Mouse (Mus musculus): ENCODE measurements around the gene N4bp2l1.
A peak's percentile ranks its signal among the peaks of the same experiment; 100 is the strongest.
"Not testable (repeated sequence)": the region's sequence is repeated elsewhere in the genome, so short reads cannot be mapped to it uniquely, and the experiment has no call there.

Gene N4bp2l1

DNA sequence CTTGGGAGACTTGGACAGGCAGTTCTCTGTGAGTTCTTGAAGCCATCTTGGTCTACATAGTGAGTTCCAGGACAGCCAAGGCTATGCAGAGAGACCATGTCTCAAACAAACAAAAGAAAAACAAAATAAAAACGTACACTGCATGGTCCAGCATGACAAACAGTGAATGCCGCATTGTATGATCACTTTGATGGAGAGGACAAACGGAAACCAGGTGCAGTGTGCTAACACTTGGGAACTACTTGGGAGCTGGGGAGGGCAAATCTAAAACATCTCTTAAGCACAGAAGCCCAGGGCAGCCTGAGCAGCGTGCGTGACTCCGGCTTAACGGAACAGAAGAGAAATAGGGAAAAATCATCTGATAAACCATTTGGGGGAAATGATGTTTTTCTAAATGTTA, at the start of gene N4bp2l1:
N4bp2l1 (minus strand) TSS at position 101 of the 400 bp plus-strand sequence.
- no peak for TF ChIP-seq POU5F1 (IDR thresholded peaks at IDR 0.05; ENCODE audit: borderline replicate concordance, low read length)
- TF ChIP-seq NANOG (IDR thresholded peaks at IDR 0.05; ENCODE audit: borderline replicate concordance, low read length): no peak
- no peak for TF ChIP-seq CTCF (conservative IDR thresholded peaks at IDR 0.05; ENCODE audit: low read length)
- peaks cover 53% of the 10 kb centered on the region for H3K4me1 ChIP-seq (replicated peaks; ENCODE audit: low read depth, low read length)

DNA sequence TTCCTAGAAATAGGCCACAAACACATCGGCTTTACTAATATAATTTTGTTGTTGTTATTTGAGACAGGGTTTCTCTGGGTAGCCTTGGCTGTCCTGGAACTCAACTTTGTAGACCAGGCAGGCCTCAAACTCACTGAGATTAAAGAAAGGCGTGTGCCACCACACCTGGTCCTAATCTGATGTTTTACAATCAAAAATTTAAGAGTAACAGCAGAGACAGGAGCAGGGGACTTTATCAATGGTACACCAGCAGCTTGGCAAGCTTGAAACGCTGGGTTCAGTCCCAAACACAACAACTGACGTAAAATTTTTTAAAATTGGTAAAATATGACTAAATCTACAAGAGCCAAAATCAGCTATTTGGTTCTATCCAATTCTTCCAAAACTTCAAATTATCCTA, 47.9 kb upstream of the N4bp2l1 start:
- H3K36me3 ChIP-seq (ENCODE audit: insufficient read depth, low read length): peaks cover 94% of the 10 kb centered on the region
- no peak overlapping the region for H3K4me3 ChIP-seq (replicated peaks; ENCODE audit: low read length)
- TF ChIP-seq POU5F1 (IDR thresholded peaks at IDR 0.05; ENCODE audit: borderline replicate concordance, low read length): no peak
- TF ChIP-seq NANOG (IDR thresholded peaks at IDR 0.05; ENCODE audit: borderline replicate concordance, low read length): no peak
- TF ChIP-seq CTCF (conservative IDR thresholded peaks at IDR 0.05; ENCODE audit: low read length): no peak
- H3K9me3 ChIP-seq (ENCODE audit: low read length): no peaks in the 10 kb centered on the region
- no peaks in the 10 kb centered on the region for H3K27me3 ChIP-seq (ENCODE audit: insufficient read depth, low read length)
- H3K4me1 ChIP-seq (replicated peaks; ENCODE audit: low read depth, low read length): no peaks in the 10 kb centered on the region

More for the DNA sequence above, at the start of gene N4bp2l1:
- H3K36me3 ChIP-seq (ENCODE audit: insufficient read depth, low read length): no peaks in the 10 kb centered on the region; the same call in 1 of the 2 replicates
- H3K9me3 ChIP-seq (ENCODE audit: low read length): no peaks in the 10 kb centered on the region
- peaks cover 59% of the 10 kb centered on the region for H3K27me3 ChIP-seq (ENCODE audit: insufficient read depth, low read length)
- H3K4me3 ChIP-seq (replicated peaks; ENCODE audit: low read length): no peak within 1 kb of the TSS

DNA sequence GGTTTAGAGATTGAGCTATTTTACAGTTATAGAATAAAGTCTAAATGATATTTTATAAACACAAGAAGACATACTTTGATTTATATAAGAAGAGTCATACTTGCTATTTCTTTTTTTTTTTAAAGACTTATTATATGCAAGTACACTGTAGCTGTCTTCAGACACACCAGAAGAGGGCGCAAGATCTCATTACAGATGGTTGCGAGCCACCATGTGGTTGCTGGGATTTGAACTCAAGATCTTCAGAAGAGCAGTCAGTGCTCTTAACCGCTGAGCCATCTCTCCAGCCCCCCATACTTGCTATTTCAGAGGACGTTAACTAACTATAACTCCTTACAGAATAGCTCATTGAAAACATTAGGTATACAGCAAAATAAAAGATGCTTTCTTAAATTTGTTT, 46.4 kb upstream of the N4bp2l1 start:
- H3K4me3 ChIP-seq (replicated peaks; ENCODE audit: low read length): not testable (repeated sequence)
- peak; percentile 18 for TF ChIP-seq CTCF (conservative IDR thresholded peaks at IDR 0.05; ENCODE audit: low read length)

DNA sequence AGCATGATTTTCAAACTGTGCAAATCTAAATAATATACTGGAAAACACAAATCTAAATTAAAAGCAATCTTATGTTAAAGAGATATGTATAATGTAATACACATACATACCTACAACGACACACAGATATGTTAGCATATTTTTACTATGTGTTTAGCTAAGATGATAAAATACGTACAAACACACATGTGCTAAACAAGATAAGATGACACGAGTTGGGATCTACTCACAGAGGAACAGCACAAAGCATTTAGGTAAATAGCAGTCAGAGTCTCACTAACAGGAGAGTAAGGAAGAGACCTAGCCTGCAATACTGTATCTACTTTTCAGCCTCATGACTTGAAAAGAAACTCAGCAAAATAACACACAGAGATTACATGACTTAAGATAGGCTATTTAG, 44.5 kb upstream of the N4bp2l1 start:
- no peaks in the 10 kb centered on the region for H3K9me3 ChIP-seq (ENCODE audit: low read length)
- H3K4me3 ChIP-seq (replicated peaks; ENCODE audit: low read length): no peak overlapping the region

More for the DNA sequence above, 46.4 kb upstream of the N4bp2l1 start:
- not testable (repeated sequence) for H3K9me3 ChIP-seq (ENCODE audit: low read length); H3K27me3 ChIP-seq (ENCODE audit: insufficient read depth, low read length); H3K4me1 ChIP-seq (replicated peaks; ENCODE audit: low read depth, low read length)
- peaks cover 85% of the 10 kb centered on the region for H3K36me3 ChIP-seq (ENCODE audit: insufficient read depth, low read length)

DNA sequence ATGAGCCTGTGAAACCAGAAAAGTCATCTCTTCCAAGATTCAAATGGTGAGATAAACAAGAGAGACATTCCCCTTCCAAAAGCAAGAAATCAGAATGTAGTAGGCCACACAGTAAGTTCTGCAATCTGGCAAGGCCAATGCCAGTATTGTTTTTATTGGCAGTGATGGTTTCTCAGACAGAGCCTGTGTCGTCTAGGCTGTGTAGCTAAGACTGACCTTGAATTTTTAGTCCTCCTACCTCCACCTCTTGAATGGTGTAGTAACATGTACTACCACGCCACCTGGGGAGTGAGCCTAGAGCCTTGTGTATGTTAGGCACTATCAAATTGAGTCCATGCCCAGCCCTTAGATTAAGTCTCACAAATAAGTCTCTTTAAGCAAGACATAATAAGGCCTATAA, 32.7 kb upstream of the N4bp2l1 start:
- Histone ChIP-seq H3K36me3 (ENCODE audit: insufficient read depth, low read length) (peaks cover 29% of the 10 kb centered on the region), H3K4me1 (replicated peaks; ENCODE audit: low read depth, low read length) (no peaks in the 10 kb centered on the region), H3K9me3 (ENCODE audit: low read length) (no peaks in the 10 kb centered on the region), H3K27me3 (ENCODE audit: insufficient read depth, low read length) (no peaks in the 10 kb centered on the region), H3K4me3 (replicated peaks; ENCODE audit: low read length) (no peak overlapping the region)
- TF ChIP-seq NANOG (IDR thresholded peaks at IDR 0.05; ENCODE audit: borderline replicate concordance, low read length): no peak
- TF ChIP-seq CTCF (conservative IDR thresholded peaks at IDR 0.05; ENCODE audit: low read length): no peak
- no peak for TF ChIP-seq POU5F1 (IDR thresholded peaks at IDR 0.05; ENCODE audit: borderline replicate concordance, low read length)

More for the DNA sequence above, 44.5 kb upstream of the N4bp2l1 start:
- no peaks in the 10 kb centered on the region for H3K27me3 ChIP-seq (ENCODE audit: insufficient read depth, low read length)
- H3K4me1 ChIP-seq (replicated peaks; ENCODE audit: low read depth, low read length): no peaks in the 10 kb centered on the region
- TF ChIP-seq POU5F1 (IDR thresholded peaks at IDR 0.05; ENCODE audit: borderline replicate concordance, low read length) (no peak), NANOG (IDR thresholded peaks at IDR 0.05; ENCODE audit: borderline replicate concordance, low read length) (no peak), CTCF (conservative IDR thresholded peaks at IDR 0.05; ENCODE audit: low read length) (no peak)
- H3K36me3 ChIP-seq (ENCODE audit: insufficient read depth, low read length): peaks cover 84% of the 10 kb centered on the region

DNA sequence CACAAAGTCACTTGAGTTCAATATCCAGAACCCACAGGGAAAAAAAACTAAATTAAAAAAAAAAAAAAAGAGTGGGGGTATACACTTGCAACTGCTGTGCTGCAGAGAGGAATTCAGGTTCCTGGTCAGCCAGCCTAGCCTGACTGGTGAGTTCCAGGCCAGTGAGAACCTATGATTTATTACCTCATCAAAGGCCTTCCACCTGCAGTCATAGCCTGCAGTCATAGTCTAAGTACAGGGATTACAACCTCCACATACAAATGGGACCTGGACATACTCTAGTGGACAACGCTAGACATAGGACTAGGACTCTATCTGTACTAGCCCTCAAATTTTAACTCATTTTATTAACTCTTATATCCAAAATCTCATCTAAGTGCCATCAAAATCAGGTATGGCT, 32.3 kb upstream of the N4bp2l1 start:
- no peaks in the 10 kb centered on the region for H3K9me3 ChIP-seq (ENCODE audit: low read length)
- H3K4me1 ChIP-seq (replicated peaks; ENCODE audit: low read depth, low read length): no peaks in the 10 kb centered on the region
- no peaks in the 10 kb centered on the region for H3K27me3 ChIP-seq (ENCODE audit: insufficient read depth, low read length)
- no peak overlapping the region for H3K4me3 ChIP-seq (replicated peaks; ENCODE audit: low read length)
- H3K36me3 ChIP-seq (ENCODE audit: insufficient read depth, low read length): peaks cover 27% of the 10 kb centered on the region
- TF ChIP-seq CTCF (conservative IDR thresholded peaks at IDR 0.05; ENCODE audit: low read length) (no peak), POU5F1 (IDR thresholded peaks at IDR 0.05; ENCODE audit: borderline replicate concordance, low read length) (no peak), NANOG (IDR thresholded peaks at IDR 0.05; ENCODE audit: borderline replicate concordance, low read length) (no peak)

DNA sequence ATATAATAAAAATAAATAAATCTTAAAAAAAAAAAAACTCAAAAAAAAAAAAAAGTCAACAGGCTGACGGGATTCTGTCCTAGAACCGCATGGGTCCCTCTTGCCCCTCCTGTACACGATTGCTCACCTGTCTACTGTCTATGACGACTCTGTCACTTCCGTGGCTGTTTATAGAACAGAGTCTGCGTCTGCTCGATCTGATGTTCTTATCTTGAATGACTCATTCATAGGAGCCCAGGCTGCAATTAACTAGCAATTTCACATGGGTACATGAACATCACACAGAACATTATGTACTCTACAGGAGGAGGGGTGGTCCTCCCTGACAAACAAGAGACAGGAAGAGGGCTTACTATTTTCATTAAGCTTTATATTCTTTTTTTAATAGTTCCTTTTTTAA, 28.5 kb upstream of the N4bp2l1 start:
- Histone ChIP-seq H3K9me3 (ENCODE audit: low read length) (no peaks in the 10 kb centered on the region), H3K36me3 (ENCODE audit: insufficient read depth, low read length) (peaks cover 33% of the 10 kb centered on the region), H3K4me1 (replicated peaks; ENCODE audit: low read depth, low read length) (no peaks in the 10 kb centered on the region), H3K4me3 (replicated peaks; ENCODE audit: low read length) (no peak overlapping the region), H3K27me3 (ENCODE audit: insufficient read depth, low read length) (no peaks in the 10 kb centered on the region)
- TF ChIP-seq NANOG (IDR thresholded peaks at IDR 0.05; ENCODE audit: borderline replicate concordance, low read length): no peak
- TF ChIP-seq CTCF (conservative IDR thresholded peaks at IDR 0.05; ENCODE audit: low read length): no peak
- TF ChIP-seq POU5F1 (IDR thresholded peaks at IDR 0.05; ENCODE audit: borderline replicate concordance, low read length): no peak

DNA sequence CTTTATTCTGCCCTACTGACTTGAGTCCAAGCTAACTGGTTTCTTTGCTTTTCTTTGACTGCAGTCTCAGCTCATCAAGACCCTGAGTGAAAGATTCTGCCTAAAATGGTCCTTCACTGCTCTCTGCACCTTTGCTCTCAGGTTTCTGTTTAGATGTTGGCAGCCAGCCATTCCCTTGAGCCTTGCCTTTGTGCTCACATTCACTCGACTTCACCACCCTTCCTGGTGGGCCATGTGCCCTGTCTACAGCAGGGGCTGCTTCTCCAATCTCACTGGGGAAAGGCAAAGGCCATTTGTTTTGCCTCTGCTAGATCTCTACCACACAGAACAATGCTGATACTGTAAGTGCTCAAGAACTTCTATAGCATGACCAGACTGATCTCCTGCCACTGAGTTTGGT, 25.8 kb upstream of the N4bp2l1 start:
- Histone ChIP-seq H3K4me3 (replicated peaks; ENCODE audit: low read length) (no peak overlapping the region), H3K27me3 (ENCODE audit: insufficient read depth, low read length) (no peaks in the 10 kb centered on the region), H3K36me3 (ENCODE audit: insufficient read depth, low read length) (peaks cover 19% of the 10 kb centered on the region), H3K4me1 (replicated peaks; ENCODE audit: low read depth, low read length) (no peaks in the 10 kb centered on the region), H3K9me3 (ENCODE audit: low read length) (no peaks in the 10 kb centered on the region)
- no peak for TF ChIP-seq NANOG (IDR thresholded peaks at IDR 0.05; ENCODE audit: borderline replicate concordance, low read length)
- TF ChIP-seq CTCF (conservative IDR thresholded peaks at IDR 0.05; ENCODE audit: low read length): no peak
- no peak for TF ChIP-seq POU5F1 (IDR thresholded peaks at IDR 0.05; ENCODE audit: borderline replicate concordance, low read length)

DNA sequence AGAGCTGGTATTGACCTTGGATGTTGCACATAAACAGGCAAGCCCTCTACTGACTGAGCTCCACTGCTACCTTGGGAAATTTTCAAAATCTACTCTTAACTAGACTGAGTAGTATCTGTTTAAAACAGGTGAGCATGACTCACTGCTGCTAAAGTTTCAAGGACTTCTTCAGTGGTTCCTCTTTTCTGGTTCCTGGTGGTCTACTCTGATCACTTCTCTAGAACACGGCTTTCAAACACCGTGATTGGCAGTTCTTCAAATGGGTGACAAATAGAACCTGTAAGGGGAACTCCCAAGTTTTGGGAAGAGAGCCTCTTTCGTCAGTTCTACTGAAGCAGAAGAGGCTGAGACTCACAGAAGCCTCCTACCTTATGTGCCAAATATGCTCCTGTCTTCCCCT, 24.6 kb upstream of the N4bp2l1 start:
- H3K36me3 ChIP-seq (ENCODE audit: insufficient read depth, low read length): peaks cover 17% of the 10 kb centered on the region
- H3K9me3 ChIP-seq (ENCODE audit: low read length): no peaks in the 10 kb centered on the region
- H3K4me1 ChIP-seq (replicated peaks; ENCODE audit: low read depth, low read length): no peaks in the 10 kb centered on the region
- no peak overlapping the region for H3K4me3 ChIP-seq (replicated peaks; ENCODE audit: low read length)
- no peak for TF ChIP-seq POU5F1 (IDR thresholded peaks at IDR 0.05; ENCODE audit: borderline replicate concordance, low read length)
- TF ChIP-seq CTCF (conservative IDR thresholded peaks at IDR 0.05; ENCODE audit: low read length): no peak
- no peak for TF ChIP-seq NANOG (IDR thresholded peaks at IDR 0.05; ENCODE audit: borderline replicate concordance, low read length)
- H3K27me3 ChIP-seq (ENCODE audit: insufficient read depth, low read length): no peaks in the 10 kb centered on the region
